Mouse (Mus musculus) E14TG2a.4 (cell line): ENCODE data around the gene Ebp.

Source experiments
- CTCF ChIP-seq: conservative IDR thresholded peaks from 2 replicates; pipeline ENCODE4 v1.5.1; 2014; ENCODE audit warnings: low read length
- NANOG ChIP-seq: IDR thresholded peaks from 2 replicates; pipeline ENCODE4 v1.6.1; 2014; ENCODE audit warnings: borderline replicate concordance, low read length, mixed read lengths
- POU5F1 ChIP-seq: IDR thresholded peaks from 2 replicates; pipeline ENCODE4 v1.6.1; 2014; ENCODE audit warnings: low read length, borderline replicate concordance

DNA sequence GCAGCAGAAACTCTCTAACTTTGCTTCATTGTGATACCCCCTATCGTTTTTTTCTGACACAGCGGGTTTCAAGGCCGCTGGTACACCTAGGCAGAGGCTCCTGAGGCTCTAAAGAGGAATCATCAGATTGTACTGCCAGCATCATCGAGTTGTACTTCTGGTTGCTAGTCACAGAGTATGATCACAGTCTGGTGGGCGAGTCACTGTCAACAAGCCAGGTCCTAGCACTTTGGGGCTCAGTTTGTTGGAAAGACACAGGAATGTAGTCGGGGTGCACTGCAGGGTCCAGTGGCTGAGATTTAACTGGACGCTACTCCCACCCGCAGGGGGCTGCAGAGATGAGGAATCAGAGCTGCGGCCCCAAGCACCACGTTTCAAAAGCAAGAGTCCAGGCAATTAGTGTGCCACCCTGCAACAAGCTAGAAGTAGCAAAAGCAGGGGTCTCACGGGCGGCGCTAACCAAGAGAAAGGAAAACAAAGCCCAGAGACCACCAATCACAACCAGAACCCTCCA, 1.1 kb downstream of the Ebp start:
- TF ChIP-seq CTCF (no peak), POU5F1 (no peak), NANOG (no peak)
